Mouse (Mus musculus) ES-Bruce4 (cell line): ENCODE measurements around the gene Arl4c.
A peak's percentile ranks its signal among the peaks of the same experiment; 100 is the strongest.

Source experiments
- CTCF ChIP-seq: IDR thresholded peaks from one replicate; pipeline ENCODE4 v1.8.1; 2011; ENCODE audit warnings: low read depth, low read length
- EP300 ChIP-seq: IDR thresholded peaks from 2 replicates; pipeline ENCODE4 v1.6.1; 2011; ENCODE audit warnings: low read depth, low read length; ENCODE audit not compliant: insufficient read depth
- POLR2A ChIP-seq: IDR thresholded peaks from one replicate; pipeline ENCODE4 v1.8.1; 2011; ENCODE audit warnings: low read length; ENCODE audit not compliant: insufficient read depth

GRCm38 (mm10) chr1:88645599-88646119 is 56.4 kb downstream of the Arl4c start:
- TF ChIP-seq CTCF (no peak), EP300 (peak; percentile 76; the same call in 1 of the 2 replicates), POLR2A (no peak)
